Mouse (Mus musculus): ENCODE results near the gene Ints11. TPM values are rescaled to one million over a fixed set of nuclear protein-coding genes. Genes with fewer than 3 reads are reported as not detected.

Gene Ints11
- total and polyA plus RNA-seq, 3 experiments: 77.1 to 103 (median 83.9) TPM

DNA sequence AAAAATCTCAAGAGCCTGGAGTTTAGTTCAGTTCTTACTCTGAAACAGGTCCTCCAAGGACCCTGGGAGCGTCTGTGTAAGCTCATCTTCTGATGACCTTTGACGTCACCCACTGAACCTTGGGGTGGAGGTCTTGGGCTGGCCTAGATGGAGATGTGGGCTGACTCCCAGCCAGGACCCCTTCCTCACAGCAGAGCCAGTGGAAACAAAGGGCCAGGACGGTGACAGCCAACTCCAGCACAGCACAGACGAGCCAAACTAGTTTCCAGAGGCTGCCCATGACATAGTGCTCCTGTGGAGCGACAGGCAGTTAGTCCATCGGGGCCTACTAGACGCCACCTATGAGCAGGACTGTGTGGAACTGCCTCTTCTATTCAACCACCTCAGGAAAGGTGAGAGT, 38.9 kb downstream of the Ints11 start:
- H3K9ac ChIP-seq (ENCODE audit: insufficient read depth, low read depth): no peak overlapping the region
- no peak overlapping the region for H3K4me3 ChIP-seq (replicated peaks in 1 of 3; ENCODE audit: low read depth in 2 of 3, low read length in 2 of 3, poor library complexity in 1 of 3)
- H3K36me3 ChIP-seq (replicated peaks in 1 of 2; ENCODE audit: control insufficient read depth in 1 of 2, insufficient read depth in 1 of 2, low read length in 1 of 2): peaks cover 15 to 46% of the 10 kb centered on the region in 2 experiments
- no peak for TF ChIP-seq SMC3 (IDR thresholded peaks at IDR 0.05; ENCODE audit: low read depth, low read length)
- TF ChIP-seq CTCF (conservative IDR thresholded peaks at IDR 0.05 in 1 of 2, IDR thresholded peaks at IDR 0.05 in 1 of 2; ENCODE audit: low read depth in 2 of 2, low read length in 2 of 2): no peak
- no peaks in the 10 kb centered on the region for H3K9me3 ChIP-seq (replicated peaks; ENCODE audit: low read length)
- in situ Hi-C loops (cut with MboI; ENCODE audit: low pct_ligation_motif_present, low pct_unique_long_range_greater_than_20kb, low sequenced_read_pairs) (no loop called here), dilution Hi-C loops (cut with MboI; ENCODE audit: extremely low pct_ligation_motif_present, extremely low pct_unique_long_range_greater_than_20kb, low sequenced_read_pairs) (no loop called here)
- H3K4me1 ChIP-seq (ENCODE audit: control insufficient read depth in 1 of 2, insufficient read depth in 2 of 2): 0 out of 4 replicates have a peak, but pooled peaks cover 0 to 2% of the 10 kb centered on the region in 2 experiments
- no peak for DNase-seq (ENCODE audit: extremely low read depth)
- no peak overlapping the region for H3K27ac ChIP-seq (ENCODE audit: insufficient read depth, low read depth)
- no peak overlapping the region for H3K4me2 ChIP-seq (ENCODE audit: insufficient read depth, low read depth, poor library complexity, severe bottlenecking)
- H3K79me2 ChIP-seq (replicated peaks; ENCODE audit: control insufficient read depth, extremely low read depth, insufficient read depth, poor library complexity, severe bottlenecking): no peaks in the 10 kb centered on the region
- H3K27me3 ChIP-seq (replicated peaks): no peaks in the 10 kb centered on the region

DNA sequence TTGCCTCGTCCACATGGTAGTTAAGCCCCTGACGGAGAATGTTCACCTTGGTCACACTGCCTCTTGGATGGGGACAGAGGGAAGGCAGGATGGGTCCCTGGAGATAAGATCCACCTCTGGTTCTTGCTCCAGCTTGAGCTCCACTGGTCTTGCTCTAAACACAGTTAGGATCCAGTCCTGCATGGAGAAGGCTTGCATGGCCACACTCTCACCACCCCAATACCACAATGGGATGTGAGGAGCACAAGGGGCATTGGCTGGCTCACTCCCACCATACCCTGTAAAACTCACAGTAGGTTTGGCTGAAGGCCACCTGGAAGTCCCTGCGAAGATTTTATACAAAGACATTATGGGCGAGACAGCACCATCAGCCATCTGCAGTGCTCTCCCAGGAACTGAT, 39.4 kb downstream of the Ints11 start:
- no peaks in the 10 kb centered on the region for H3K27me3 ChIP-seq (replicated peaks)
- H3K4me2 ChIP-seq (ENCODE audit: insufficient read depth, low read depth, poor library complexity, severe bottlenecking): no peak overlapping the region
- no peak overlapping the region for H3K9ac ChIP-seq (ENCODE audit: insufficient read depth, low read depth)
- in situ Hi-C loops (cut with MboI; ENCODE audit: low pct_ligation_motif_present, low pct_unique_long_range_greater_than_20kb, low sequenced_read_pairs) (no loop called here), dilution Hi-C loops (cut with MboI; ENCODE audit: extremely low pct_ligation_motif_present, extremely low pct_unique_long_range_greater_than_20kb, low sequenced_read_pairs) (no loop called here)
- no peak for DNase-seq (ENCODE audit: extremely low read depth)
- TF ChIP-seq ZKSCAN1 (IDR thresholded peaks at IDR 0.05; ENCODE audit: borderline replicate concordance, low read depth, low read length) (no peak), MAZ (IDR thresholded peaks at IDR 0.05; ENCODE audit: low read depth, low read length) (no peak), JUND (conservative IDR thresholded peaks at IDR 0.05; ENCODE audit: low read depth, low read length) (no peak), NRF1 (IDR thresholded peaks at IDR 0.05; ENCODE audit: low read depth, low read length) (no peak), ETS1 (conservative IDR thresholded peaks at IDR 0.05; ENCODE audit: low read depth, low read length) (no peak), RCOR1 (conservative IDR thresholded peaks at IDR 0.05; ENCODE audit: low read depth, low read length) (no peak), CTCF (conservative IDR thresholded peaks at IDR 0.05 in 1 of 2, IDR thresholded peaks at IDR 0.05 in 1 of 2; ENCODE audit: low read depth in 2 of 2, low read length in 2 of 2) (no peak), MXI1 (IDR thresholded peaks at IDR 0.05; ENCODE audit: low read depth, low read length) (no peak), POLR2A (IDR thresholded peaks at IDR 0.05; ENCODE audit: low read depth, low read length) (no peak), CHD2 (IDR thresholded peaks at IDR 0.05; ENCODE audit: low read length) (no peak), E2F4 (IDR thresholded peaks at IDR 0.05; ENCODE audit: insufficient replicate concordance, low read depth, low read length) (no peak), ZMIZ1 (IDR thresholded peaks at IDR 0.05; ENCODE audit: low read depth, low read length) (no peak), TBP (conservative IDR thresholded peaks at IDR 0.05; ENCODE audit: low read depth, low read length) (no peak)
- 0 out of 4 replicates have a peak, but pooled peaks cover 0 to 2% of the 10 kb centered on the region in 2 experiments for H3K4me1 ChIP-seq (ENCODE audit: control insufficient read depth in 1 of 2, insufficient read depth in 2 of 2)
- no peaks in the 10 kb centered on the region for H3K9me3 ChIP-seq (replicated peaks; ENCODE audit: low read length)
- H3K4me3 ChIP-seq (replicated peaks in 1 of 3; ENCODE audit: low read depth in 2 of 3, low read length in 2 of 3, poor library complexity in 1 of 3): no peak overlapping the region
- no peak overlapping the region for H3K27ac ChIP-seq (ENCODE audit: insufficient read depth, low read depth)
- peaks cover 10 to 41% of the 10 kb centered on the region in 2 experiments for H3K36me3 ChIP-seq (replicated peaks in 1 of 2; ENCODE audit: control insufficient read depth in 1 of 2, insufficient read depth in 1 of 2, low read length in 1 of 2)
- H3K79me2 ChIP-seq (replicated peaks; ENCODE audit: control insufficient read depth, extremely low read depth, insufficient read depth, poor library complexity, severe bottlenecking): no peaks in the 10 kb centered on the region

DNA sequence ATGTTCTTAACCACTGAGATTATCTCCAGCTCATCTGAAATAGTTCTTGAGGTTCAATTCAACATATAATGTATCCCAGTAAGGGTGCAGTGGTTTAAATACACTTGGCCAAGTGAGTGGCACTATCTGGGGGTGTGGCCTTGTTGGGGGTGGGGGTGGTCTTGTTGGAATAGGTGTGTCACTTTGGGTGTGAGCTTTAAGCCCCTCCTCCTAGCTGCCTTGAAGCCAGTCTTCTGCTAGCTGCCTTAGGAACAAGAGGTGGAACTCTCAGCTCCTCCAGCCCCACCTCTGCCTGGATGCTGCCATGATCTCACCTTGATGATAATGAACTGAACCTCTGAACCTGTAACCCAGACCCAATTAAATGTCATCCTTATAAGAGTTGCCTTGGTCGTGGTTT, 62.7 kb downstream of the Ints11 start:
- Histone ChIP-seq H3K4me3 (replicated peaks in 1 of 3; ENCODE audit: low read depth in 2 of 3, low read length in 2 of 3, poor library complexity in 1 of 3) (no peak overlapping the region), H3K27me3 (replicated peaks) (peaks cover 22% of the 10 kb centered on the region), H3K4me1 (ENCODE audit: control insufficient read depth in 1 of 2, insufficient read depth in 2 of 2) (peaks cover 0 to 9% of the 10 kb centered on the region in 2 experiments; a peak in 2 of 4 replicates), H3K27ac (ENCODE audit: insufficient read depth, low read depth) (no peak overlapping the region), H3K4me2 (ENCODE audit: insufficient read depth, low read depth, poor library complexity, severe bottlenecking) (no peak overlapping the region), H3K79me2 (replicated peaks; ENCODE audit: control insufficient read depth, extremely low read depth, insufficient read depth, poor library complexity, severe bottlenecking) (no peaks in the 10 kb centered on the region), H3K9me3 (replicated peaks; ENCODE audit: low read length) (no peaks in the 10 kb centered on the region), H3K9ac (ENCODE audit: insufficient read depth, low read depth) (no peak overlapping the region), H3K36me3 (replicated peaks in 1 of 2; ENCODE audit: control insufficient read depth in 1 of 2, insufficient read depth in 1 of 2, low read length in 1 of 2) (no peaks in the 10 kb centered on the region)
- in situ Hi-C loops (cut with MboI; ENCODE audit: low pct_ligation_motif_present, low pct_unique_long_range_greater_than_20kb, low sequenced_read_pairs): no loop called here
- TF ChIP-seq HCFC1 (IDR thresholded peaks at IDR 0.05; ENCODE audit: low read depth, low read length) (no peak), USF2 (conservative IDR thresholded peaks at IDR 0.05; ENCODE audit: low read depth, low read length) (no peak), BHLHE40 (IDR thresholded peaks at IDR 0.05; ENCODE audit: low read depth, low read length) (no peak), MAFK (IDR thresholded peaks at IDR 0.05; ENCODE audit: insufficient replicate concordance, low read length) (no peak), CHD1 (IDR thresholded peaks at IDR 0.05; ENCODE audit: low read depth, low read length) (no peak), KAT2A (IDR thresholded peaks at IDR 0.05; ENCODE audit: insufficient replicate concordance, low read length) (no peak), POLR2A (IDR thresholded peaks at IDR 0.05; ENCODE audit: low read depth, low read length) (no peak), MXI1 (IDR thresholded peaks at IDR 0.05; ENCODE audit: low read depth, low read length) (no peak), JUND (conservative IDR thresholded peaks at IDR 0.05; ENCODE audit: low read depth, low read length) (no peak), MYC (IDR thresholded peaks at IDR 0.05; ENCODE audit: low read depth, low read length) (no peak), ELF1 (IDR thresholded peaks at IDR 0.05; ENCODE audit: low read depth, low read length) (no peak), ZC3H11A (IDR thresholded peaks at IDR 0.05; ENCODE audit: low read depth, low read length) (no peak), ZNF384 (IDR thresholded peaks at IDR 0.05; ENCODE audit: low read depth, low read length) (no peak), GABPA (IDR thresholded peaks at IDR 0.05; ENCODE audit: insufficient replicate concordance, low read depth, low read length) (no peak), RCOR1 (conservative IDR thresholded peaks at IDR 0.05; ENCODE audit: low read depth, low read length) (no peak), POLR2AphosphoS2 (IDR thresholded peaks at IDR 0.05; ENCODE audit: low read depth, low read length) (no peak), EP300 (IDR thresholded peaks at IDR 0.05; ENCODE audit: low read length) (no peak)
- DNase-seq (ENCODE audit: extremely low read depth): no peak
- dilution Hi-C loops (cut with MboI; ENCODE audit: extremely low pct_ligation_motif_present, extremely low pct_unique_long_range_greater_than_20kb, low sequenced_read_pairs): no loop called here

All from CH12.LX (cell line).